Mouse (Mus musculus) hindbrain, embryonic 11.5 days (tissue): ENCODE data around the gene Ppfibp1. TPM values are rescaled to one million over a fixed set of nuclear protein-coding genes. Genes with fewer than 3 reads are reported as not detected.

Experiments used
- ATAC-seq: fragments of 200-750 bp; cut with Nextera tagmentation; 2 replicates; pipeline ENCODE4 v1.8.0; 2017; ENCODE audit warnings: mild to moderate bottlenecking, moderate TSS enrichment, moderate library complexity; ENCODE audit not compliant: low FRiP score
- DNase-seq: peaks from one replicate; pipeline ENCODE4 v3.0.0-alpha.2; 2015; ENCODE audit warnings: low spot score
- H3K27ac ChIP-seq: fragments of 300-500 bp; sonication (generic); 2 replicates; pipeline ENCODE4 v1.5.1; 2014; ENCODE audit warnings: mild to moderate bottlenecking, low read depth, low read length
- H3K27me3 ChIP-seq: fragments of 300-500 bp; sonication (generic); 2 replicates; pipeline ENCODE4 v1.6.1; 2014; ENCODE audit warnings: mild to moderate bottlenecking, low read length, moderate library complexity, mixed read lengths; ENCODE audit not compliant: control insufficient read depth, insufficient read depth
- H3K36me3 ChIP-seq: fragments of 300-500 bp; sonication (generic); 2 replicates; pipeline ENCODE4 v1.6.1; 2014; ENCODE audit warnings: mild to moderate bottlenecking, low read length, moderate library complexity, mixed read lengths; ENCODE audit not compliant: control insufficient read depth, insufficient read depth
- H3K4me1 ChIP-seq: fragments of 300-500 bp; sonication (generic); replicated peaks from 2 replicates; pipeline ENCODE4 v1.6.1; 2014; ENCODE audit warnings: low read length, mixed read lengths; ENCODE audit not compliant: control insufficient read depth, insufficient read depth
- H3K4me2 ChIP-seq: fragments of 300-500 bp; sonication (generic); replicated peaks from 2 replicates; pipeline ENCODE4 v1.6.1; 2014; ENCODE audit warnings: mild to moderate bottlenecking, low read depth, low read length
- H3K4me3 ChIP-seq: fragments of 300-500 bp; sonication (generic); 2 replicates; pipeline ENCODE4 v1.5.1; 2014; ENCODE audit warnings: low read depth, low read length
- H3K9ac ChIP-seq: fragments of 300-500 bp; sonication (generic); 2 replicates; pipeline ENCODE4 v1.6.1; 2014; ENCODE audit warnings: low read depth, low read length
- H3K9me3 ChIP-seq: fragments of 300-500 bp; sonication (generic); 2 replicates; pipeline ENCODE4 v1.6.1; 2016; ENCODE audit warnings: low read length; ENCODE audit not compliant: control insufficient read depth
- WGBS: fragments of 180-500 bp; shearing (Covaris S2); extraction: QIAGEN DNeasy Blood & Tissue Kit; methylation state at CpG from one replicate; pipeline ENCODE4 v1.1.7; 2014; 5-methylcytosine and 5-hydroxymethylcytosine counted together
- polyA plus RNA-seq: library from polyadenylated mRNA; unstranded; fragments of >200 nt; fragmentation: Nextera tagmentation; extraction: Ambion mirVana; gene quantifications from 2 replicates; pipeline ENCODE4 v1.2.1, GENCODE M21; 2014

Ppfibp1 gene
- polyA plus RNA-seq, 1 experiment from 2014 or later, result 36.1 TPM

GRCm38 (mm10) chr6:146963396-146964150, 75.3 kb downstream of the Ppfibp1 start:
- H3K4me2 ChIP-seq, result no peak overlapping the region
- H3K27me3 ChIP-seq, result no peaks in the 10 kb centered on the region
- H3K9ac ChIP-seq, result no peak overlapping the region
- no peaks in the 10 kb centered on the region for H3K9me3 ChIP-seq
- no peak overlapping the region for H3K4me3 ChIP-seq
- H3K36me3 ChIP-seq, result no peaks in the 10 kb centered on the region
- H3K27ac ChIP-seq, result no peak overlapping the region
- WGBS, result 87% methylated on average over 6 of the region's 6 CpGs
- no peak for DNase-seq
- H3K4me1 ChIP-seq, result no peaks in the 10 kb centered on the region
- no peak for ATAC-seq

DNA sequence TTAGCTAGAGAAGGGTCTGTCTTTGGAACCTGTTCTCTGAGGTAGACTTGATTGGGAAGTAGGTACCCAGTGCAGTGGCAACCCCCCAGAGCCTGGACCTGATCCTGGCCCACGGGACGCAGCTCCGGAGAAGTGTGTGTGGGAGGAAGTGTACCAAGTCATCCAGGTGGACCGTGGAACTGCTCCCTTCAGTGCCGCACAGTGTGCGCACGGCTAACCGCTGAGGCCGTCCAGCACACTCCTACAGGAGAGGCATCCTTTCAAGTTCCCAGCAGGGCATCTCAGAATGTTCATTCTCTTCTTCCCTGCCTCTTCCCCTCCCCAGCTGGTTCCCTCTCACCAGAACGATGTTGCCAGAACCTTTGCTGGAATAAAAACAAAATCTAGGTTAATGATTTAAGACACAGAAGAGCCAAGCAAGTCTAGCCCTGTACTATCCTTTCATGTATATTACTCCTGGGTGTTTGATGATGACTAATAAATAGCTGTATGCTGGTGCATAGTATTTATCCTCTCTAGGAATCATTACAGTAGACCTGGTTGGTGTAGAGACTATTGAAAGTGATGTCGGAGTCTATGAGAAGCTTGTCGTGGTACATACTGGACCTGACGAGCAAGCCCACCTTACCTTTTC, 77.0 kb downstream of the Ppfibp1 start:
- ATAC-seq (no peak), DNase-seq (no peak)
- WGBS, result 77% methylated on average over 13 of the region's 13 CpGs
- no peak overlapping the region for H3K9ac ChIP-seq
- no peaks in the 10 kb centered on the region for H3K4me1 ChIP-seq
- no peak overlapping the region for H3K4me3 ChIP-seq
- no peaks in the 10 kb centered on the region for H3K27me3 ChIP-seq
- no peak overlapping the region for H3K4me2 ChIP-seq
- no peaks in the 10 kb centered on the region for H3K36me3 ChIP-seq
- H3K9me3 ChIP-seq, result no peaks in the 10 kb centered on the region
- H3K27ac ChIP-seq, result no peak overlapping the region

GRCm38 (mm10) chr6:146966446-146967019, 78.2 kb downstream of the Ppfibp1 start:
- DNase-seq (no peak), ATAC-seq (no peak)
- 72% methylated on average over 12 of the region's 12 CpGs for WGBS
- H3K27me3 ChIP-seq, result no peaks in the 10 kb centered on the region
- no peaks in the 10 kb centered on the region for H3K9me3 ChIP-seq
- H3K4me3 ChIP-seq, result no peak overlapping the region
- H3K9ac ChIP-seq, result no peak overlapping the region
- no peak overlapping the region for H3K27ac ChIP-seq
- no peaks in the 10 kb centered on the region for H3K36me3 ChIP-seq
- no peaks in the 10 kb centered on the region for H3K4me1 ChIP-seq
- no peak overlapping the region for H3K4me2 ChIP-seq

DNA sequence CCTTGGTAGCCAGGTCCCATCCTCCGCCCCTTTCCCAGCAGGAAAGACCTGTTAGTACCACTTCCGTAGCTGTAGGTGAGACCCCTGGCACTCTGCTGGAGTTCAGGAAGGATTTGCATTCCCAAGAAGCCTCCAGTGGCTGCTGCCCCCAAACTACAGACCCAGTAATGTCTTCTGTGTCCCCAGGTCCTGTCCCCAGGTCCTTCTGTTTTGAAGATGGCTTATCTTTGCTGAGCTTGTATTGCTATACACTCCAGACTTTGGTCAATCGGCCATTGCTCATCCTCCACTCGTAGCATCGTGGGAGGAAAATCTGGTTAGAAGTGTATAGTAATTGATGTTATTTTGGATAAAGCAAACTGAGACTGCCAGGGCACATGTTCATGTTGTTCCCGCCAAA, 79.5 kb downstream of the Ppfibp1 start:
- Histone ChIP-seq H3K9me3 (no peaks in the 10 kb centered on the region), H3K27ac (no peak overlapping the region), H3K4me3 (no peak overlapping the region), H3K27me3 (no peaks in the 10 kb centered on the region), H3K4me2 (no peak overlapping the region), H3K36me3 (no peaks in the 10 kb centered on the region), H3K4me1 (no peaks in the 10 kb centered on the region), H3K9ac (no peak overlapping the region)
- 77% methylated on average over 6 of the region's 6 CpGs for WGBS
- ATAC-seq (no peak), DNase-seq (no peak)

DNA sequence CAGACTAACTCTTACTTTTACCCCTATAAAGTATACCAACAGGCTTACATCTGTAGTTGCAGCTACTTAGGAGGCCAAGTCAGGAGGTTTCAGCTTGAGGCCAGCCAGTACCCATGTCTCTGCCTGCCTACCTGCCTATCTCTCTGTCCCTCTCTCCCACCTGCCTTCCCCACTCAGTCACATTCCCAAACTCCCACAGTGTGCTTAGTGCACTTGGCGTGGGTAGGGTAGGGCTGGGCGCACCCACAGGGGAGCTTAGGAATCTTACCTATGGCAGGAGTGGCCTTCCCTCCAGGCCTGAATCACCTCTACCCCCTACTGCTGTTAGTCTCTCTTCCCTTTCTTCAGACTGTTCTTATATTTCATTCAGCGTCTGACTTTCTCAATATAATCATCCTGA, 82.5 kb downstream of the Ppfibp1 start:
- 69% methylated on average over 3 of the region's 3 CpGs for WGBS
- no peak overlapping the region for H3K27ac ChIP-seq
- H3K4me1 ChIP-seq, result no peaks in the 10 kb centered on the region
- ATAC-seq (no peak), DNase-seq (no peak)
- H3K36me3 ChIP-seq, result no peaks in the 10 kb centered on the region
- H3K4me3 ChIP-seq, result no peak overlapping the region
- no peak overlapping the region for H3K9ac ChIP-seq
- no peaks in the 10 kb centered on the region for H3K27me3 ChIP-seq
- no peak overlapping the region for H3K4me2 ChIP-seq
- H3K9me3 ChIP-seq, result no peaks in the 10 kb centered on the region

- Histone ChIP-seq H3K36me3 (no peaks in the 10 kb centered on the region), H3K27ac (no peak overlapping the region), H3K27me3 (no peaks in the 10 kb centered on the region), H3K4me1 (no peaks in the 10 kb centered on the region), H3K4me2 (no peak overlapping the region), H3K9ac (no peak overlapping the region), H3K4me3 (no peak overlapping the region), H3K9me3 (no peaks in the 10 kb centered on the region)
- DNase-seq (no peak), ATAC-seq (no peak)
- 75% methylated on average over 3 of the region's 3 CpGs for WGBS
These were observed 83.1 kb downstream of the Ppfibp1 start for GRCm38 (mm10) chr6:146971366-146971765.

- DNase-seq (no peak), ATAC-seq (no peak)
- Histone ChIP-seq H3K4me2 (no peak overlapping the region), H3K4me1 (no peaks in the 10 kb centered on the region), H3K9ac (no peak overlapping the region), H3K27ac (no peak overlapping the region), H3K4me3 (no peak overlapping the region), H3K36me3 (no peaks in the 10 kb centered on the region), H3K27me3 (no peaks in the 10 kb centered on the region), H3K9me3 (no peaks in the 10 kb centered on the region)
- WGBS, result 73% methylated on average over 6 of the region's 6 CpGs
These were observed 83.7 kb downstream of the Ppfibp1 start for GRCm38 (mm10) chr6:146972009-146972408.

DNA sequence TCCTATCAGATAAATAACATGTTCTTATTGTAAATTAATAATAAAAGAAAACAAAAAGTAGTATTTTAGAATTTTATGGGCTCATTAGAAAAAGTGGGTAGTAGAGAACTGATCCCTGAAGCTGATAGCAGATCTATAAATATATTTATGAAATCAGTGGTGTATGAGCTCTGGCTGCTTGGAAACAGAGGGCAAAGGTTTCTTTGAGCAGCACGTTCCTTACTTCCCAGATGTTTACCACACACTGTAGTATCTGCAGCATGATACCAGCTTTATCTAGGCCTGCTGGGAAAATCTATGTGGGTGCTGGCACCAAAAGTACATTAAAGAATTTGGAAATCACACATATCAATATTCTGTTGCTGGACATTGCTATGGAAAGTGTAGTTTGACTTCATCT, 84.5 kb downstream of the Ppfibp1 start:
- no peaks in the 10 kb centered on the region for H3K27me3 ChIP-seq
- no peaks in the 10 kb centered on the region for H3K9me3 ChIP-seq
- H3K4me1 ChIP-seq, result no peaks in the 10 kb centered on the region
- ATAC-seq (no peak), DNase-seq (no peak)
- 73% methylated on average over 1 of the region's 1 CpGs for WGBS
- no peaks in the 10 kb centered on the region for H3K36me3 ChIP-seq
- no peak overlapping the region for H3K4me2 ChIP-seq
- H3K9ac ChIP-seq, result no peak overlapping the region
- H3K27ac ChIP-seq, result no peak overlapping the region
- no peak overlapping the region for H3K4me3 ChIP-seq

- no peak overlapping the region for H3K9ac ChIP-seq
- 66% methylated on average over 2 of the region's 2 CpGs for WGBS
- no peaks in the 10 kb centered on the region for H3K27me3 ChIP-seq
- no peak for DNase-seq
- H3K4me2 ChIP-seq, result no peak overlapping the region
- H3K9me3 ChIP-seq, result no peaks in the 10 kb centered on the region
- H3K4me1 ChIP-seq, result no peaks in the 10 kb centered on the region
- no peak overlapping the region for H3K4me3 ChIP-seq
- H3K27ac ChIP-seq, result no peak overlapping the region
- no peaks in the 10 kb centered on the region for H3K36me3 ChIP-seq
- no peak for ATAC-seq
These were observed 85.1 kb downstream of the Ppfibp1 start for GRCm38 (mm10) chr6:146973406-146973805.
